Mouse (Mus musculus) thymus, adult 2 months (tissue): ENCODE data around the gene Gas2l1. TPM values are rescaled to one million over a fixed set of nuclear protein-coding genes. Genes with fewer than 3 reads are reported as not detected.
A peak's percentile ranks its signal among the peaks of the same experiment; 100 is the strongest.

Experiments
- DNase-seq: peaks from one replicate; pipeline ENCODE4 v3.0.0; 2021
- H3K27ac ChIP-seq: fragments of 200-500 bp; 2 replicates; pipeline ENCODE4 v1.5.1; 2012; ENCODE audit warnings: low read length, control low read depth; ENCODE audit not compliant: control insufficient read depth, insufficient read depth
- H3K27me3 ChIP-seq: fragments of 200-500 bp; 2 replicates; pipeline ENCODE4 v1.6.1; 2012; ENCODE audit warnings: mild to moderate bottlenecking, low read length, moderate library complexity, mixed read lengths; ENCODE audit not compliant: control insufficient read depth, insufficient read depth
- H3K36me3 ChIP-seq: fragments of 200-500 bp; 2 replicates; pipeline ENCODE4 v1.6.1; 2012; ENCODE audit warnings: mild to moderate bottlenecking, low read length, moderate library complexity; ENCODE audit not compliant: control insufficient read depth, insufficient read depth
- H3K4me1 ChIP-seq: fragments of 200-500 bp; replicated peaks from 2 replicates; pipeline ENCODE4 v1.6.1; 2012; ENCODE audit warnings: low read length; ENCODE audit not compliant: control insufficient read depth, insufficient read depth
- H3K4me3 ChIP-seq: fragments of 200-500 bp; 2 replicates; pipeline ENCODE4 v1.5.1; 2012; ENCODE audit warnings: mild to moderate bottlenecking, low read length, control low read depth, moderate library complexity; ENCODE audit not compliant: control insufficient read depth, insufficient read depth
- CTCF ChIP-seq: fragments of 200-500 bp; IDR thresholded peaks from 2 replicates; pipeline ENCODE4 v1.5.1; 2012; ENCODE audit warnings: mild to moderate bottlenecking, control low read depth, low read length, moderate library complexity, borderline replicate concordance; ENCODE audit not compliant: control insufficient read depth, poor library complexity, insufficient read depth; ENCODE audit errors: extremely low read depth
- POLR2A ChIP-seq: fragments of 200-500 bp; IDR thresholded peaks from 2 replicates; pipeline ENCODE4 v1.6.1; 2012; ENCODE audit warnings: mild to moderate bottlenecking, low read length, control low read depth, moderate library complexity; ENCODE audit not compliant: control insufficient read depth, poor library complexity, insufficient read depth; ENCODE audit errors: extremely low read depth
- WGBS: fragments of 180-500 bp; shearing (Covaris S2); methylation state at CpG from one replicate; pipeline ENCODE4 v1.1.7; 2018; 5-methylcytosine and 5-hydroxymethylcytosine counted together
- polyA plus RNA-seq: library from polyadenylated mRNA; depleted of rRNA; stranded (reverse); fragments of >200 nt; gene quantifications from 2 replicates; pipeline ENCODE4 v1.2.3, GENCODE M21; 2012

Gas2l1 gene
- polyA plus RNA-seq, 1 experiment, result 24.9 TPM

DNA sequence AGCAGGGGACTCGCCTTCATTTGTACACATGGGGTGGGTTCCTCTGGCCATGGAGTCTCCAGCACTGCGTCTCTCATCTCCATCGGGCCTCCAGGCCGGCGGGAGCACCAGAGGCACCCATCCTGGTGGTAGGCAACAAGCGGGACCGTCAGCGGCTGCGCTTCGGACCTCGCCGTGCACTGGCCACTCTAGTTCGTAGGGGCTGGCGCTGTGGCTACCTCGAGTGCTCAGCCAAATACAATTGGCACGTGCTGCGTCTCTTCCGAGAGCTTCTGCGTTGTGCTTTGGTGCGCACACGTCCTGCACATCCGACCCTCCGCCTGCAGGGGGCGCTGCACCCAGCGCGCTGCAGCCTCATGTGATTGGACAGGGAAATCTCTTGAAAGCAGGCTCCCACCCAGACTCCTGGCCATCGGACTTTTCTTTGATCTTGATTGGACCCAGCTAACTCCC is 5.4 kb downstream of the Gas2l1 start:
- Histone ChIP-seq H3K27me3 (peaks cover 42% of the 10 kb centered on the region; the same call in 1 of the 2 replicates), H3K27ac (no peak overlapping the region), H3K4me3 (no peak overlapping the region), H3K36me3 (no peaks in the 10 kb centered on the region), H3K4me1 (peaks cover 21% of the 10 kb centered on the region)
- 19% methylated on average over 27 of the region's 27 CpGs for WGBS
- TF ChIP-seq POLR2A (no peak), CTCF (peak; percentile 90)
- DNase-seq, result no peak

DNA sequence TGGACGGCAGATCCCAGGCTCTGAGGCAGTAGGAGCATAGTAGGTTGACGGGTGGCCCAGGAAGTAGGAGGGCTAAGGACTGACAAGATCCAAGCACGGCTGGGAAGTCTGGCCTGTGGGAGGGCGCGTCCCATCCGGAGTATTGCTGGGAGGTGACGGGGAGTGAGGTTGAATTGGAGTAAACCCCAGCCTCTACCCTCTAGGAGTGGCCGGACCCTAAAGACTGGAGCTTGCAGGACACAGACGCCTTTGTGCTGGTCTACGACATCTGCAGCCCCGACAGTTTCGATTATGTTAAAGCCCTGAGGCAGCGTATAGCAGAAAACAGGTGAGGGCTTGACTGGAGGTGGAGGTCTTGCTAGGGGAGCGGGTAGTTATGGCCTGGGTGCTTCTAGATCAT is 5.9 kb downstream of the Gas2l1 start:
- WGBS, result 43% methylated on average over 14 of the region's 14 CpGs
- H3K27me3 ChIP-seq, result peaks cover 39% of the 10 kb centered on the region; the same call in 1 of the 2 replicates
- H3K4me3 ChIP-seq, result no peak overlapping the region
- no peak overlapping the region for H3K27ac ChIP-seq
- no peak for DNase-seq
- peaks cover 21% of the 10 kb centered on the region for H3K4me1 ChIP-seq
- no peak for TF ChIP-seq CTCF
- TF ChIP-seq POLR2A, result no peak
- no peaks in the 10 kb centered on the region for H3K36me3 ChIP-seq

DNA sequence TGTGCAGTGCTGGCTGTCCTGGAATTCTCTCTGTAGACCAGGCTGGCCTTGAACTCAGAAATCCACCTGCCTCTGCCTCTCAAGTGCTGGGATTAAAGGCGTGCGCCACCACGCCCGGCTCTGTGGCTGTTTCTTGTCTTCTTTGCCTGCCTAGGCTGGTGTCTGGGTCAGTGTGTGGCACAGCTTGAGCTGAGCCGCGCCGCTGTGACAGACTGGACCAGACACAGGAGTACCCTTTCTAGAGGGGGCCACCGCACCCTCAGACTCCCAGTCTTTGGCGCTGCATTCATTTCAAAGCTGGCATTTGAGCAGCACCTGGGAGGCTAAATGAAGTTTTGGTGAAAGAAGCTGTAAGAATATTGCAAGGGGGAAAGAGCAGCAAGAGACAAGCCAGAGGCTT is 6.3 kb downstream of the Gas2l1 start:
- no peak for DNase-seq
- H3K36me3 ChIP-seq, result no peaks in the 10 kb centered on the region
- no peak for TF ChIP-seq POLR2A
- TF ChIP-seq CTCF, result no peak
- 39% methylated on average over 9 of the region's 9 CpGs for WGBS
- H3K27me3 ChIP-seq, result peaks cover 36% of the 10 kb centered on the region; the same call in 1 of the 2 replicates
- H3K4me1 ChIP-seq, result peaks cover 21% of the 10 kb centered on the region
- no peak overlapping the region for H3K27ac ChIP-seq
- H3K4me3 ChIP-seq, result no peak overlapping the region

DNA sequence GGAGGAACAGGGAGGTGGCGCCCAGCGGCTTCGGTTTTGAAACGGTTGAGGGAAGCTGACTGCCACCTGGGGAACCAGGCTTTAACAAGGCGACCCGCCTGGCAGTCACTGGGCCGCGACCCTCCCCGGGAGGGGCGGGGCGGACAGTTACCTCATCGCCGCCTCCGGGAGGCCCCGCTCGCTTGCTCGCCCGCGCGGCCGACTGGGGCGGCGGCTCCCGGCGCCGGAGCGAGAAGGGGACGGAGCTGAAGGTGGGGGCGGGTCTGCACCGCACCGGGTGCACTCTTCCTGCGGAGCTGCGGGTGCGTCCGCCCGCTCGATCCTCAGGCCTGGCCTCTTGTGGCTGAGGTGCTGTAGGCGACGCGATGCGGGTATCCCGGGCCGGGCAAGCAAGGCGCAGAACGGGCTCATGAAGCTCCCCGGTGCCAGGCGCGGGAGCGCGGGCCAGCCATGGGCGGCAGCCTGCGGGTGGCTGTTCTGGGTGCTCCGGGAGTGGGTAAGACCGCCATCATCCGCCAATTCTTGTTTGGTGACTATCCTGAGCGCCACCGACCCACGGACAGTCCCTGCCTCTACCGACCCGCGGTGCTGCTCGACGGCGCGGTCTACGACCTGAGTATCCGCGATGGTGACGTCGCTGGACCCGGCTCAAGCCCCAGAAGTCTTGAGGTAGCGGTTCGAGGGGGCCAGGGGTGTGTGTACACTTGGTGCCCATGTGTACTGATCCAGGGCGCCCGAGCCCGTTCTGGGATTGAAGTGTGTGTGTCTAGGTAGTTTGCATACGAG is 7.1 kb downstream of the Gas2l1 start, which contains the start of gene Rasl10a:
Rasl10a (plus strand) TSS at position 273 of the 786 bp plus-strand sequence.
- Histone ChIP-seq H3K27ac (no peak within 1 kb of the TSS), H3K4me1 (peaks cover 21% of the 10 kb centered on the region), H3K36me3 (no peaks in the 10 kb centered on the region), H3K27me3 (peaks cover 33% of the 10 kb centered on the region; the same call in 1 of the 2 replicates), H3K4me3 (peak within 1 kb of the TSS; percentile 46)
- TF ChIP-seq POLR2A, result no peak
- TF ChIP-seq CTCF, result no peak
- peak; percentile 43 for DNase-seq
- 2% methylated on average over 76 of the region's 77 CpGs for WGBS

DNA sequence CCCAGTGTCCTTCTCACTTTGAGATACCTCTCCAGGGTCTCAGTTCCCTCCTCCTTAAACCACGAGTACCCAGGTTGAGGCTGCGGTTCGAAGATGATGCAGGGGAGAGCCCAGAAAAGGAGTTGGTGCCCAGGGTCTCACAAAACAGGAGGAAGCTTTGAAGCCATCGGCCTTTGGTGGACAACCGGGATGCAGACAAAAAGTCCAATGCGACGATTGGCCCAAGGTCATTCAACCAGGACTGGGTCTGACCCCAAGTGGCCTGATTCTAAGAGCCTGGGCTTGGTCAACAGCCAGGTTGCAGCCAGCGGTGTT is 7.6 kb downstream of the Gas2l1 start:
- Histone ChIP-seq H3K27me3 (peaks cover 33% of the 10 kb centered on the region; the same call in 1 of the 2 replicates), H3K4me3 (0 out of 2 replicates have a peak overlapping the region, but pooled peaks have one; percentile 46), H3K27ac (no peak overlapping the region), H3K36me3 (no peaks in the 10 kb centered on the region), H3K4me1 (peaks cover 21% of the 10 kb centered on the region)
- TF ChIP-seq CTCF (no peak), POLR2A (no peak)
- no peak for DNase-seq
- WGBS, result 33% methylated on average over 8 of the region's 8 CpGs

DNA sequence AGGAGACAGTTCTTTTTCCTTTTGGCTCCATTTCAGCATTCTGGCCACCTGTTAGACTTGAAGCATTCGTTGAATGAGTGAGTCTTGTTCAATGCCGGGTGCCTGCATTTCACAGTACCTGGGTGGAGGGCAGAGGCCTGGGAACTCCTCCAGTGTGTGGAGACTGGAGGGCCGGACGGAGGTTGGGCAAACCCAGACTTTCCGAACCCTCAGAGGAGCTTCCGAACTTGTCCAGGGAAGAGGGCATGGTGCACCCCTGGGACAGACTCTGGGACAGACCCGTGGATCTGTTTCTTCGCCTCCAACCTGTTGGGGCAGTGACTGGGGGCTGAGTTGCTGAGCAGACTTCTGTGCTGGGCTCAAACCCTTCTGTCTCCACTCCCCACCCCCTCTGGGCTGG is 8.1 kb downstream of the Gas2l1 start:
- Histone ChIP-seq H3K36me3 (no peaks in the 10 kb centered on the region), H3K27ac (no peak overlapping the region), H3K4me3 (no peak overlapping the region), H3K27me3 (peaks cover 33% of the 10 kb centered on the region; the same call in 1 of the 2 replicates), H3K4me1 (peaks cover 20% of the 10 kb centered on the region)
- 86% methylated on average over 8 of the region's 8 CpGs for WGBS
- no peak for TF ChIP-seq POLR2A
- TF ChIP-seq CTCF, result no peak
- no peak for DNase-seq
